ENCODE assay signal across 22 mouse cellular contexts in genomic region chr6:135472495-135472894, GRCm38 (mm10).
DNase-seq lines count a peak whose midpoint lies in the region; ATAC-seq and TF ChIP-seq lines count a peak whose summit lies in the region.
"Had no signal": no experiment of that assay in that cellular context is flagged by ENCODE, and none has a peak within 500 bp of the region (broad histone marks: within the 10 kb centered on the region; RNA-seq: fewer than 3 reads in every experiment).

No protein-coding gene starts in this region.

- H3K4me2 ChIP-seq in kidney, embryonic 16.5 days (replicated peaks; ENCODE audit: low read depth, low read length): no peak overlapping the region
- H3K4me2 ChIP-seq: embryonic facial prominence, embryonic 13.5 days; forebrain, embryonic 12.5 days; forebrain, embryonic 15.5 days; heart, embryonic 11.5 days; hindbrain, embryonic 12.5 days; hindbrain, embryonic 15.5 days had no signal

- H3K4me3 ChIP-seq in kidney, embryonic 16.5 days (ENCODE audit: low read length): no peak overlapping the region
- H3K4me3 ChIP-seq in left cerebral cortex, adult 2 months: no peak overlapping the region
- H3K4me3 ChIP-seq: embryonic facial prominence, embryonic 13.5 days; erythroblast, embryonic 14.5 days; forebrain, embryonic 12.5 days; forebrain, embryonic 15.5 days; hindbrain, embryonic 12.5 days; hindbrain, embryonic 15.5 days had no signal

- TF ChIP-seq CTCF in left cerebral cortex, adult 2 months (IDR thresholded peaks at IDR 0.05): no peak

- H3K4me1 ChIP-seq in kidney, embryonic 16.5 days (ENCODE audit: insufficient read depth, low read length): 0 out of 2 replicates have a peak, but pooled peaks cover 4% of the 10 kb centered on the region
- H3K4me1 ChIP-seq: embryonic facial prominence, embryonic 13.5 days; forebrain, embryonic 12.5 days; forebrain, embryonic 15.5 days; hindbrain, embryonic 12.5 days; hindbrain, embryonic 15.5 days had no signal

- H3K27me3 ChIP-seq in kidney, embryonic 16.5 days (ENCODE audit: insufficient read depth, low read length): no peaks in the 10 kb centered on the region
- H3K27me3 ChIP-seq: embryonic facial prominence, embryonic 13.5 days; forebrain, embryonic 12.5 days; forebrain, embryonic 15.5 days; hindbrain, embryonic 12.5 days; hindbrain, embryonic 15.5 days; Patski had no signal

- no peaks in the 10 kb centered on the region for H3K36me3 ChIP-seq in kidney, embryonic 16.5 days (ENCODE audit: insufficient read depth, low read length)
- H3K36me3 ChIP-seq: embryonic facial prominence, embryonic 13.5 days; forebrain, embryonic 12.5 days; forebrain, embryonic 15.5 days; G1E; hindbrain, embryonic 12.5 days; hindbrain, embryonic 15.5 days had no signal

- peak; percentile 45 for DNase-seq in heart, adult 11 months
- no peak for DNase-seq in heart, adult 18-20 months
- DNase-seq in kidney, postnatal 10 days: no peak
- DNase-seq in left cerebral cortex, adult 2 months (ENCODE audit: extremely low spot score in 1 of 2, low spot score in 2 of 2): no peak
- no peak for DNase-seq in left cerebral cortex, postnatal 10 days (ENCODE audit: extremely low spot score in 1 of 2, low spot score in 2 of 2)
- DNase-seq: adrenal gland, postnatal 10 days; adrenal gland, postnatal 36 days; B cell, adult 2 months; cerebellum, adult 18-20 months; cerebellum, adult 9-10 months; cerebellum, postnatal 14 days; gastrocnemius, postnatal 25 days had no signal

- intact Hi-C loops in left cerebral cortex, adult 2 months (cut with DNase I): no loop called here
- intact Hi-C loops in left cerebral cortex, postnatal 10 days (cut with DNase I): no loop called here

- 0 out of 2 replicates have a peak overlapping the region, but pooled peaks have one; percentile 34 for H3K27ac ChIP-seq in kidney, embryonic 16.5 days (ENCODE audit: low read length)
- peak overlapping the region; percentile 9; the same call in 1 of the 2 replicates for H3K27ac ChIP-seq in left cerebral cortex, adult 2 months
- H3K27ac ChIP-seq: embryonic facial prominence, embryonic 13.5 days; forebrain, embryonic 12.5 days; forebrain, embryonic 15.5 days; hindbrain, embryonic 12.5 days; hindbrain, embryonic 15.5 days had no signal

- no peak overlapping the region for H3K9ac ChIP-seq in kidney, embryonic 16.5 days (replicated peaks; ENCODE audit: low read length)
- H3K9ac ChIP-seq: embryonic facial prominence, embryonic 13.5 days; forebrain, embryonic 12.5 days; forebrain, embryonic 15.5 days; hindbrain, embryonic 12.5 days; hindbrain, embryonic 15.5 days had no signal

- ATAC-seq in kidney, embryonic 16.5 days (ENCODE audit: low FRiP score, low TSS enrichment): peak; percentile 63; the same call in 1 of the 2 replicates
- ATAC-seq: forebrain, embryonic 15.5 days had no signal

- no peaks in the 10 kb centered on the region for H3K9me3 ChIP-seq in kidney, embryonic 16.5 days (ENCODE audit: low read length)
- H3K9me3 ChIP-seq: embryonic facial prominence, embryonic 13.5 days; forebrain, embryonic 12.5 days; forebrain, embryonic 15.5 days; hindbrain, embryonic 12.5 days; hindbrain, embryonic 15.5 days had no signal

- WGBS in kidney, embryonic 16.5 days: 22% methylated on average over 6 of the region's 6 CpGs
